Mouse (Mus musculus) limb, embryonic 12.5 days (tissue): ENCODE results near the gene Rasal2. TPM values are rescaled to one million over a fixed set of nuclear protein-coding genes. Genes with fewer than 3 reads are reported as not detected.
"Not testable (repeated sequence)": the region's sequence is repeated elsewhere in the genome, so short reads cannot be mapped to it uniquely, and the experiment has no call there.

Experiments used
- ATAC-seq: fragments of 200-750 bp; cut with Nextera tagmentation; 2 replicates; pipeline ENCODE4 v1.8.0; 2017; ENCODE audit warnings: low read depth, moderate TSS enrichment; ENCODE audit not compliant: insufficient number of reproducible peaks, insufficient read depth, low FRiP score, low TSS enrichment
- H3K27ac ChIP-seq: fragments of 300-500 bp; sonication (generic); 2 replicates; pipeline ENCODE4 v1.5.1; 2016; ENCODE audit warnings: mild to moderate bottlenecking, moderate library complexity
- H3K27me3 ChIP-seq: fragments of 300-500 bp; sonication (generic); 2 replicates; pipeline ENCODE4 v1.6.1; 2016; ENCODE audit warnings: mild to moderate bottlenecking, moderate library complexity
- H3K36me3 ChIP-seq: fragments of 300-500 bp; sonication (generic); 2 replicates; pipeline ENCODE4 v1.6.1; 2016; ENCODE audit warnings: mild to moderate bottlenecking, moderate library complexity
- H3K4me1 ChIP-seq: fragments of 300-500 bp; sonication (generic); replicated peaks from 2 replicates; pipeline ENCODE4 v1.6.1; 2016
- H3K4me2 ChIP-seq: fragments of 300-500 bp; sonication (generic); 2 replicates; pipeline ENCODE4 v1.6.1; 2016; ENCODE audit warnings: mild to moderate bottlenecking, moderate library complexity
- H3K4me3 ChIP-seq: fragments of 300-500 bp; sonication (generic); replicated peaks from 2 replicates; pipeline ENCODE4 v1.5.1; 2016; ENCODE audit warnings: mild to moderate bottlenecking
- H3K9ac ChIP-seq: fragments of 300-500 bp; sonication (generic); replicated peaks from 2 replicates; pipeline ENCODE4 v1.6.1; 2016; ENCODE audit warnings: mild to moderate bottlenecking, moderate library complexity
- H3K9me3 ChIP-seq: fragments of 300-500 bp; sonication (generic); 2 replicates; pipeline ENCODE4 v1.6.1; 2016; ENCODE audit warnings: mild to moderate bottlenecking, moderate library complexity
- WGBS: fragments of 180-500 bp; shearing (Covaris S2); methylation state at CpG from one replicate; pipeline ENCODE4 v1.1.7; 2016; 5-methylcytosine and 5-hydroxymethylcytosine counted together
- polyA plus RNA-seq: library from polyadenylated mRNA; unstranded; fragments of >200 nt; fragmentation: Nextera tagmentation; extraction: Ambion mirVana; gene quantifications from 2 replicates; pipeline ENCODE4 v1.2.1, GENCODE M21; 2016

Gene Rasal2
- polyA plus RNA-seq, 1 experiment from 2014 or later: 11.6 TPM

- 89% methylated on average over 4 of the region's 4 CpGs for WGBS
- H3K4me2 ChIP-seq, ATAC-seq, H3K4me1 ChIP-seq, H3K4me3 ChIP-seq, H3K27me3 ChIP-seq, H3K9me3 ChIP-seq, H3K36me3 ChIP-seq, H3K27ac ChIP-seq, H3K9ac ChIP-seq: not testable (repeated sequence)
Measured at GRCm38 (mm10) chr1:157236650-157237344, 175.6 kb downstream of the Rasal2 start.

GRCm38 (mm10) chr1:157233451-157233850 is 178.9 kb downstream of the Rasal2 start:
- no peak overlapping the region for H3K4me2 ChIP-seq
- ATAC-seq: no peak
- no peak overlapping the region for H3K9ac ChIP-seq
- H3K27ac ChIP-seq: no peak overlapping the region
- 81% methylated on average over 2 of the region's 2 CpGs for WGBS
- H3K4me3 ChIP-seq: no peak overlapping the region
- H3K36me3 ChIP-seq: no peaks in the 10 kb centered on the region
- H3K27me3 ChIP-seq: no peaks in the 10 kb centered on the region
- H3K4me1 ChIP-seq: no peaks in the 10 kb centered on the region; the same call in 1 of the 2 replicates
- H3K9me3 ChIP-seq: no peaks in the 10 kb centered on the region

- no peak overlapping the region for H3K4me2 ChIP-seq
- H3K36me3 ChIP-seq: no peaks in the 10 kb centered on the region
- H3K9ac ChIP-seq: no peak overlapping the region
- WGBS: 81% methylated on average over 4 of the region's 4 CpGs
- no peaks in the 10 kb centered on the region for H3K27me3 ChIP-seq
- H3K4me3 ChIP-seq: no peak overlapping the region
- no peaks in the 10 kb centered on the region; the same call in 1 of the 2 replicates for H3K4me1 ChIP-seq
- H3K27ac ChIP-seq: no peak overlapping the region
- H3K9me3 ChIP-seq: no peaks in the 10 kb centered on the region
- no peak for ATAC-seq
Measured at GRCm38 (mm10) chr1:157232372-157232771, 180.0 kb downstream of the Rasal2 start.

GRCm38 (mm10) chr1:157231016-157231415 is 181.4 kb downstream of the Rasal2 start:
- Histone ChIP-seq H3K4me1 (no peaks in the 10 kb centered on the region; the same call in 1 of the 2 replicates), H3K9ac (no peak overlapping the region), H3K4me2 (no peak overlapping the region), H3K36me3 (no peaks in the 10 kb centered on the region), H3K4me3 (no peak overlapping the region), H3K9me3 (no peaks in the 10 kb centered on the region), H3K27me3 (no peaks in the 10 kb centered on the region), H3K27ac (no peak overlapping the region)
- WGBS: 27% methylated on average over 8 of the region's 8 CpGs
- ATAC-seq: no peak

- no peak overlapping the region for H3K4me2 ChIP-seq
- no peak overlapping the region for H3K9ac ChIP-seq
- H3K9me3 ChIP-seq: no peaks in the 10 kb centered on the region
- H3K4me3 ChIP-seq: no peak overlapping the region
- H3K4me1 ChIP-seq: no peaks in the 10 kb centered on the region; the same call in 1 of the 2 replicates
- 81% methylated on average over 2 of the region's 2 CpGs for WGBS
- H3K36me3 ChIP-seq: no peaks in the 10 kb centered on the region
- ATAC-seq: no peak
- H3K27me3 ChIP-seq: no peaks in the 10 kb centered on the region
- no peak overlapping the region for H3K27ac ChIP-seq
Measured at GRCm38 (mm10) chr1:157230386-157230785, 182.0 kb downstream of the Rasal2 start.

GRCm38 (mm10) chr1:157225013-157225412 is 187.4 kb downstream of the Rasal2 start:
- Histone ChIP-seq H3K36me3 (no peaks in the 10 kb centered on the region), H3K27me3 (no peaks in the 10 kb centered on the region), H3K9me3 (no peaks in the 10 kb centered on the region), H3K4me2 (no peak overlapping the region), H3K9ac (no peak overlapping the region), H3K4me1 (no peaks in the 10 kb centered on the region), H3K4me3 (no peak overlapping the region), H3K27ac (no peak overlapping the region)
- no peak for ATAC-seq
- 83% methylated on average over 6 of the region's 6 CpGs for WGBS

- WGBS: 82% methylated on average over 3 of the region's 3 CpGs
- H3K9me3 ChIP-seq: no peaks in the 10 kb centered on the region
- no peak overlapping the region for H3K4me2 ChIP-seq
- no peak overlapping the region for H3K27ac ChIP-seq
- H3K36me3 ChIP-seq: no peaks in the 10 kb centered on the region
- no peak for ATAC-seq
- no peak overlapping the region for H3K4me3 ChIP-seq
- no peaks in the 10 kb centered on the region for H3K27me3 ChIP-seq
- no peak overlapping the region for H3K9ac ChIP-seq
- no peaks in the 10 kb centered on the region for H3K4me1 ChIP-seq
Measured at GRCm38 (mm10) chr1:157220910-157221309, 191.5 kb downstream of the Rasal2 start.

- 94% methylated on average over 1 of the region's 1 CpGs for WGBS
- Histone ChIP-seq H3K4me2 (no peak overlapping the region), H3K9me3 (no peaks in the 10 kb centered on the region), H3K4me1 (no peaks in the 10 kb centered on the region), H3K27ac (no peak overlapping the region), H3K9ac (no peak overlapping the region), H3K27me3 (no peaks in the 10 kb centered on the region), H3K4me3 (no peak overlapping the region), H3K36me3 (no peaks in the 10 kb centered on the region)
- no peak for ATAC-seq
Measured at GRCm38 (mm10) chr1:157220466-157220865, 191.9 kb downstream of the Rasal2 start.

GRCm38 (mm10) chr1:157208754-157209153 is 203.6 kb downstream of the Rasal2 start:
- Histone ChIP-seq H3K9me3 (no peaks in the 10 kb centered on the region), H3K27ac (no peak overlapping the region), H3K4me1 (no peaks in the 10 kb centered on the region), H3K36me3 (no peaks in the 10 kb centered on the region), H3K4me3 (no peak overlapping the region), H3K9ac (no peak overlapping the region), H3K4me2 (no peak overlapping the region), H3K27me3 (no peaks in the 10 kb centered on the region)
- WGBS: 18% methylated on average over 1 of the region's 1 CpGs
- ATAC-seq: no peak

- no peak overlapping the region for H3K9ac ChIP-seq
- 69% methylated on average over 4 of the region's 4 CpGs for WGBS
- no peak for ATAC-seq
Measured at GRCm38 (mm10) chr1:157205685-157206084, 206.7 kb downstream of the Rasal2 start.

GRCm38 (mm10) chr1:157183043-157183442 is 229.4 kb downstream of the Rasal2 start:
- Histone ChIP-seq H3K9ac (no peak overlapping the region), H3K27ac (no peak overlapping the region), H3K4me2 (no peak overlapping the region), H3K9me3 (no peaks in the 10 kb centered on the region), H3K4me1 (peaks cover 16% of the 10 kb centered on the region), H3K36me3 (no peaks in the 10 kb centered on the region), H3K4me3 (no peak overlapping the region), H3K27me3 (no peaks in the 10 kb centered on the region)
- ATAC-seq: no peak
- WGBS: 66% methylated on average over 3 of the region's 3 CpGs

More at GRCm38 (mm10) chr1:157205685-157206084, 206.7 kb downstream of the Rasal2 start:
- no peaks in the 10 kb centered on the region for H3K27me3 ChIP-seq
- no peaks in the 10 kb centered on the region for H3K36me3 ChIP-seq
- H3K9me3 ChIP-seq: no peaks in the 10 kb centered on the region
- no peaks in the 10 kb centered on the region for H3K4me1 ChIP-seq
- H3K4me3 ChIP-seq: no peak overlapping the region
- no peak overlapping the region for H3K27ac ChIP-seq
- H3K4me2 ChIP-seq: no peak overlapping the region

GRCm38 (mm10) chr1:157182431-157182830 is 230.0 kb downstream of the Rasal2 start:
- no peaks in the 10 kb centered on the region for H3K9me3 ChIP-seq
- H3K4me3 ChIP-seq: no peak overlapping the region
- no peak overlapping the region for H3K9ac ChIP-seq
- peaks cover 16% of the 10 kb centered on the region for H3K4me1 ChIP-seq
- H3K27me3 ChIP-seq: no peaks in the 10 kb centered on the region
- H3K27ac ChIP-seq: no peak overlapping the region
- no peak overlapping the region for H3K4me2 ChIP-seq
- ATAC-seq: no peak
- H3K36me3 ChIP-seq: no peaks in the 10 kb centered on the region
- WGBS: 39% methylated on average over 5 of the region's 5 CpGs
